Mouse (Mus musculus): ENCODE data around the gene Top1.
A peak's percentile ranks its signal among the peaks of the same experiment; 100 is the strongest.
"Not testable (repeated sequence)": the region's sequence is repeated elsewhere in the genome, so short reads cannot be mapped to it uniquely, and the experiment has no call there.

Top1 gene

GRCm38 (mm10) chr2:160639911-160640717 is 5.6 kb upstream of the Top1 start:
- no peak for DNase-seq

- DNase-seq: no peak
These were observed 4.5 kb upstream of the Top1 start for GRCm38 (mm10) chr2:160641176-160641575.

DNA sequence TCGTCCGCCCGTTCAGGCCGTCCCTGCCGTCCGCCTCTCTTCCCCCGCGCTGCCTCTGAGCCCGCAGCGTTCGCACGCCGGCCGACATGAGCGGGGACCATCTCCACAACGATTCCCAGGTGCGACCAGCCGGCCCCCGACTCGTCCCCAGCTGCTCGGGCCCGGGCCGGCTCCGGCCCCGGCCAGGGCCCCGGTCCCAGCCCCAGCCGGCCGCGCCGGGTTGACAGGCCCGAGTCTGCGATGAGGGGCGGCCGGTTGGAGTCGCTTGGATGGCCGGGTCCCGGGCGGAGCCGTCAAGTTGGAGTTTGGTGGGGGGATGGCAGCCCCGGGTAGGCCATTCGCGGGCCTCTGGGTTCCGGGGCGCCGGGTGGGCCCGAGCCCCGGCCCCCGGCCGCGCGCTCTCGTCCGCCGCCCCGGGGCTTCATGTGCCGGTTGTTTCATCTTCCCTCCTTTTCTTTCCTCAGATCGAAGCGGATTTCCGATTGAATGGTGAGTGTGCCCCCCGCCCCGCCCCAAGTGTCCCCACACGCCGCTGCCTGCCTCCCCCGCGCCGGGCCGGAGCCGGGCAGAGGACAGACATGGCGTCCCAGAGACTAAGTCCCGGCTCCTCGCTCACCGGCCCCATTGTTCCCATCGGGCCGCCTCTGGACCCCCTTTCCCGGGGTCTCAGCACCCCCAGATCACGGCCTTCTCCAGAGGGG is 606 bp downstream of the Top1 start:
- peak; percentile 47 to 55 for DNase-seq

- no peak for DNase-seq
These were observed 1.1 kb downstream of the Top1 start for GRCm38 (mm10) chr2:160646845-160647178.

GRCm38 (mm10) chr2:160648097-160648496 is 2.4 kb downstream of the Top1 start:
- no peak for DNase-seq

DNA sequence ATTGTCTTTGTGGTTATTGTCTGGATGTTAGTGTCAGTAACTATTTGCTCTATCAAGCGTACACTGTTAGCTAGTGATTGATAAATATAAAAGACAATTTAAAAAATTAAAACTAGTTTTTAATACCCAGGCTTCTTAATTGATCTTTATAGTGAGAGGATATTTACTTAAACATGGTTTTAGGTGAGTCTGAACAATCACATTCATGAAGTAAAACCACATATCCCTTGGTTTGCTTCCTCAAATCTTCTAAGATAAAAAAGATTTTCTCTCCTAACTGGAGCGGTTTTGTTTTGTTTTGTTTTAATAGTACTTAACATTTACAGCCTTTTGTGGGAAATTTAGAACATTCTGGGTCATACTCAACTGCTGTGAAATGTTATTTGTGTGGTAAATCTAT is 3.4 kb downstream of the Top1 start:
- DNase-seq: no peak

GRCm38 (mm10) chr2:160651165-160651564 is 5.5 kb downstream of the Top1 start:
- DNase-seq: no peak

- DNase-seq: no peak
These were observed 7.5 kb downstream of the Top1 start for GRCm38 (mm10) chr2:160653218-160653617.

DNA sequence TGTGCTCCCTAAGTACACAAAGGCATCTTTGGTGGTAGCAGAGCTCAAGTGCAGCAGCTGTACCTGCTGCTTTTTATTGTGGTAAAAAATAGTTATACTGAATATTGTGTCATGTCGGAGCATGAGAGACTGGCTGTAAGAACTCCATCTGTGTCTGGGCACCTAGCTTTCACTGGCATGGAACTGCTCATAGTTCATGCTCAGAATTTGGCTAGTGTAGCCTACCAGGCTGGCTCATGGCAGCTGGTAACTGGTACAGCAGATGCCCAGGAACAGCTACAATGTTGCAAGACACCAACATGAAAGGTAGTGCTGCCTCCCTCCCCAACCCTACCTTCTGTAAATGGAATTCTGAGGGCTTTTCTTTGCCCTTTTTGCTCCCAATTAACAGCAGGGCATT is 9.9 kb downstream of the Top1 start:
- peak; percentile 19 to 31 for DNase-seq

DNA sequence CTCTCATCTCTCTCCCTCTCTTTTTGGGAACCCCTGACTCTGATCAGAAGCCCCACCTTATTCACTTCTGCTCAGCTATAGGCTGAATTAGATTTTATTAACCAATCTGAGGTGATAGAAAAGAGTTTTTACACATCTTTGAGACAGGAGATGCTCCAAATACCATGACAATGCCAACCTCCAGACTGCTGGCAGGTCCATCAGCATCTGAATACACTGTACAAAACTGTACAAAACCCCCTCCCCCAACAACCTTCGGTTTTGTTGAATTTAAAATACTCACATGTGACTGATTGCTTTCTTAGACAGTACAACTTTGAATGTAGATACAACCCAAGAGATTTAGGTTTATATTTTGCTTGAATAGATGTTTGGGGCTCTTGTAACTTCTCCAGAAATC is 10.5 kb downstream of the Top1 start:
- DNase-seq: no peak

GRCm38 (mm10) chr2:160657801-160658442 is 12.2 kb downstream of the Top1 start:
- no peak for DNase-seq

DNA sequence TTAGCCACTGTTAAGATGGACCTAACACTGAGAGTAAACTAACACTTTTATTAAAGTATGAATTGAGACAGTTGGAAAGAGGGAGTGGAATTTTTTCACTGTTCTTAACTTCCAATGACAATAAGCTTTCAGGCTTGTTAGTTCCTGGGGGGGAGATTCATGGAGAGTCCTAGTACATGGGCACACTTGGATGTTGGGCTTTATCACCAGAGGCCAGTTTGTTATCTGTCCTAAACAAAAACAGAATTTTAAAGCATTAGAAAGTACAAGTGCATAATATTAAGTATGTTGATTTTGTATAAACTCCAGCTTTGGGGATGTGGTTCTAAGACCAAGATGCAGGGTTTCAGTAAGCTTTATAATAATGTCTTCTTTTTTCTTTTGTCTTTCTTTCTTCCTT is 13.1 kb downstream of the Top1 start:
- no peak for DNase-seq

- no peak for DNase-seq
These were observed 18.7 kb downstream of the Top1 start for GRCm38 (mm10) chr2:160664421-160664820.

- not testable (repeated sequence) for DNase-seq
These were observed 19.3 kb downstream of the Top1 start for GRCm38 (mm10) chr2:160664986-160665385.

GRCm38 (mm10) chr2:160667259-160667658 is 21.6 kb downstream of the Top1 start:
- no peak for DNase-seq

GRCm38 (mm10) chr2:160700271-160700670 is 54.6 kb downstream of the Top1 start:
- DNase-seq: no peak

GRCm38 (mm10) chr2:160701603-160702002 is 55.9 kb downstream of the Top1 start:
- DNase-seq: no peak

DNA sequence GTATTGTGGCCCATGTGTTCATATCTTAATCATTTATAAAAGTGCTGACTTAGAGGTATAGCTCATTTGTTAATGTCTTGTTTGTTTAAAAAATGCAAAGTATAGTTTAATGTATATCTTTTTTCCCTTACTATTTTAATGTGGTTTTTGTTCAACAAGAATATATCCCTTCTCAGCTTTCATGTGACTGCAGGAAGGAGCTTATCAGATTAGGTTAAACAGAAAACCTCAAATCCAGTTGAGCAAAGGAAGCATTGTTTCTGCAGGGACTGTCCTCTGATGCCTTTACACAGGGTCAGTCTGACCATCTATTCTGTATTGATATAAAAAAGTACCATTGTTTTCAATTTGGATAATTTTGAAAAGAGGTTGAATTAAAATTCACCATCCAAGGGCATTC is 57.1 kb downstream of the Top1 start:
- no peak for DNase-seq

- no peak for DNase-seq
These were observed 62.0 kb downstream of the Top1 start for GRCm38 (mm10) chr2:160707673-160708072.

- no peak for DNase-seq
These were observed 69.9 kb downstream of the Top1 start for GRCm38 (mm10) chr2:160715463-160716030.

GRCm38 (mm10) chr2:160717269-160717668 is 71.6 kb downstream of the Top1 start:
- DNase-seq: peak; percentile 50 to 63

DNA sequence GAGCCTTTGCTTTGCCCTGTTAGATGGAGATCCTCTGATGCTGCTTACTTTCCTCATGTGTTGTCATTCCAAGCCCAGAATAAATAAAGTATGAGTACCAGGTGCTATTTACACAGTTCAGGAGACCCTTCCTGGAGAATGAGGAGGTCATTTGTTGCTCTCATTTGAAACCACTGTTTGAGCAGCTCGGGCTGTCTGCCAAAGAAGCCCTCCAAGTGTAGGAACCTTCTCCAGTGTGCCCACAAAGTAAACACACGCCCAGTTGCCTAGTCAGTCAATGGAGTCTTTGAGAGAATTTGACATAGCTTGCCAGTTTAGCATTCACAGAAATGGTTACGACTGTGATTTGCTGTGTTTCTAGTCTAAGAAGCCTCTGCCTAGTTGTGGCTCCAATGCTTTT is 73.1 kb downstream of the Top1 start:
- DNase-seq: no peak

DNA sequence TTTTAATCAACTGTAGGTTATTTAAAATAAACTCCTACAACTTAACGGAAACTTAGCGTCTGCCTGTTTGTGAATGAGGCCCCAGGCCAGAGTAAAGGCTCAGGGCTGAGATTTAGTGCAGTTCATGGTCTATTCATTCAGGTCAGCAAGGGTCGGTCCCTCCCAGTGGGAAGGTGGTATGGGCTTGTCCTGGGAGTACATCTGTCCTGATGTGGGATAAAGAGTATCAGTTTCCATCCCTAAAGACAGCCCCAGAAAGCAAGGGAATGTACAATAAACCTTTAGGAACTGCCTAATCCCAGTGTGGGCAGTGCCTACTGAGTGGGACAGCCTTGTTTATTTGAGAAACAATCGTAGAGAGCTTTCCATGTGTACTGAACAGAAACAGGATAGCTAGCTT is 77.0 kb downstream of the Top1 start:
- DNase-seq: no peak
